Mouse (Mus musculus): ENCODE measurements around the gene Zmiz1.

- TF ChIP-seq CTCF (IDR thresholded peaks at IDR 0.05; ENCODE audit: control insufficient read depth, insufficient read depth, insufficient read length) (no peak), MYOG (IDR thresholded peaks at IDR 0.05; ENCODE audit: control insufficient read depth, extremely low read depth, insufficient read length) (no peak), MAX (IDR thresholded peaks at IDR 0.05) (no peak)
These were observed 98.0 kb downstream of the Zmiz1 start for GRCm38 (mm10) chr14:25557014-25557413.

Data from C2C12 (cell line).